Mouse (Mus musculus) thymus, adult 18-20 months (tissue): ENCODE data around the gene Zmynd15.
A peak's percentile ranks its signal among the peaks of the same experiment; 100 is the strongest.
"Not testable (repeated sequence)": the region's sequence is repeated elsewhere in the genome, so short reads cannot be mapped to it uniquely, and the experiment has no call there.

ENCODE experiments used
- DNase-seq, 2 experiments: peaks; one replicate each; pipeline ENCODE4 v3.0.0; 2022; ENCODE audit warnings: mixed read lengths in 2 of 2

Zmynd15 gene

GRCm38 (mm10) chr11:70450926-70451325 lies 8.3 kb upstream of the Zmynd15 start:
- DNase-seq: no peak

GRCm38 (mm10) chr11:70451797-70452498 lies 7.3 kb upstream of the Zmynd15 start, which contains the start of gene Med11:
Med11 (plus strand) TSS chr11:70451919.
- DNase-seq: peak; percentile 89 to 93

- no peak for DNase-seq
Measured at GRCm38 (mm10) chr11:70453261-70454044, 5.8 kb upstream of the Zmynd15 start.

GRCm38 (mm10) chr11:70459601-70460101 lies 418 bp downstream of the Zmynd15 start, which contains the start of gene Cxcl16:
Cxcl16 (minus strand) TSS chr11:70459984.
- no peak for DNase-seq

GRCm38 (mm10) chr11:70463970-70464369 lies 4.7 kb downstream of the Zmynd15 start:
- DNase-seq: no peak

- no peak for DNase-seq
Measured at GRCm38 (mm10) chr11:70465211-70465610, 6.0 kb downstream of the Zmynd15 start.

GRCm38 (mm10) chr11:70465824-70466223 lies 6.6 kb downstream of the Zmynd15 start:
- DNase-seq: no peak

- DNase-seq: no peak
Measured at GRCm38 (mm10) chr11:70467902-70468619, 8.8 kb downstream of the Zmynd15 start.

GRCm38 (mm10) chr11:70469764-70470163 lies 10.5 kb downstream of the Zmynd15 start:
- no peak for DNase-seq

- no peak for DNase-seq
Measured at GRCm38 (mm10) chr11:70472716-70473115, 13.5 kb downstream of the Zmynd15 start.

GRCm38 (mm10) chr11:70473291-70473690 lies 14.1 kb downstream of the Zmynd15 start:
- DNase-seq: not testable (repeated sequence)

- DNase-seq: no peak
Measured at GRCm38 (mm10) chr11:70474872-70475534, 15.8 kb downstream of the Zmynd15 start.

GRCm38 (mm10) chr11:70485498-70485897 lies 26.3 kb downstream of the Zmynd15 start:
- DNase-seq: no peak

GRCm38 (mm10) chr11:70487816-70488215 lies 28.6 kb downstream of the Zmynd15 start:
- no peak for DNase-seq

GRCm38 (mm10) chr11:70489138-70489537 lies 29.9 kb downstream of the Zmynd15 start:
- DNase-seq: no peak

- no peak for DNase-seq
Measured at GRCm38 (mm10) chr11:70489684-70490083, 30.5 kb downstream of the Zmynd15 start.

GRCm38 (mm10) chr11:70499566-70500475 lies 40.6 kb downstream of the Zmynd15 start:
- no peak for DNase-seq

- no peak for DNase-seq
Measured at GRCm38 (mm10) chr11:70500476-70500812, 41.2 kb downstream of the Zmynd15 start.

- DNase-seq: no peak
Measured at GRCm38 (mm10) chr11:70502018-70502417, 42.8 kb downstream of the Zmynd15 start.

- no peak for DNase-seq
Measured at GRCm38 (mm10) chr11:70504970-70505369, 45.7 kb downstream of the Zmynd15 start, which contains the start of gene Tm4sf5. Tm4sf5 (plus strand) TSS chr11:70505244.

GRCm38 (mm10) chr11:70506385-70506784 lies 47.2 kb downstream of the Zmynd15 start:
- peak; percentile 53 to 78 for DNase-seq
